Mouse (Mus musculus) cerebellum, adult 11 months (tissue): ENCODE results near the gene Ablim1.
A peak's percentile ranks its signal among the peaks of the same experiment; 100 is the strongest.

Source experiments
- DNase-seq: peaks from one replicate; pipeline ENCODE4 v3.0.0; 2022

Gene Ablim1

DNA sequence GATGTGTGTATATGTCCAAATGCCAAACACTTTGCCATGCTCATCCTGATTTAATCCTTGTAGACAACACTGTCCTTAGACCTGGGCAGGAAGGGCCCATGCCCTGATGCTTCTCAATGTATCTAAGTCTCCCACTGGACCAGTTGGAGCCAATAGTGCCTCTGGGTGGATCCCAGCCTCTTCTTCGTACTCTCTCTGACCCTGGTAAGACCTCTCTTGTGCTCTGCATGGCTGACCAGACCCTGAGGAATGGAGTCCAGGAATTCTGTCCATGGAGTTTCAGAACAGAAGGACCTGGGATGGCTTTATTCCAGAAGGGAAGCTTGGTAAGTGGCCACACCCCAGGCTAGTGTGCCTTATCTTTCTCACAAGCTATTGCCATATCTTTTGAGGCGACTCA, 102.3 kb downstream of the Ablim1 start:
- DNase-seq, result no peak

DNA sequence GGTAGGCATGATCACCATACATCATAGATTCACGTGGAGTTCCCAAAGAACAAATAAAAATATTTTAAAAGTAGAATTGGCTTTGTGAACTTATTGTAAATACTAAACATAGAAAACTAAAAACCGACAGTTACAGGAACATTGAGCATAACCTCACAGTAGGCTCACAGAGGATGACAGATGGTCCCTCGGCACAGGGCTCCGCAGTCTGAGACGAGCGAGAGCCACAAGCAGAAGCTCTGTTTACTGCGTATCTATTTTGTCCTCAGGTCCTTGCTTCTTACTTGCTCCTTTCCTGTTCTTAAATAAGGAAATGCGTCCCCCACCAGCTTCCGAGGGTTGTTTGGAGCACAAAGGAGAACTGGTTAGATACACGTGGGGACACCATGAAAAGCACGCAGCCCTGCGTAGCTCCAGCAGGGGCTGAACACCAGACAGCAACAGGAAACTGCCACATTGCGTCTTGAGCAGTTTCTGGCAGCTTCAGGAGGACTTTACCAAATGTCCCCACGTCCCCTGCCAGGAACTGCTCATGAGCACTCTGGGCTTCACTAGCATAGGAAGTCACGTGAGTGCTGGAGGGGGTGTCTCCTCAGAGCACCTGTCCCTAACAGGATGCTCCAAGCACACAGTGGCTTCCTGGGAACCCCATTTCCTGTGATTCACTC, 103.1 kb downstream of the Ablim1 start:
- peak; percentile 93 for DNase-seq

DNA sequence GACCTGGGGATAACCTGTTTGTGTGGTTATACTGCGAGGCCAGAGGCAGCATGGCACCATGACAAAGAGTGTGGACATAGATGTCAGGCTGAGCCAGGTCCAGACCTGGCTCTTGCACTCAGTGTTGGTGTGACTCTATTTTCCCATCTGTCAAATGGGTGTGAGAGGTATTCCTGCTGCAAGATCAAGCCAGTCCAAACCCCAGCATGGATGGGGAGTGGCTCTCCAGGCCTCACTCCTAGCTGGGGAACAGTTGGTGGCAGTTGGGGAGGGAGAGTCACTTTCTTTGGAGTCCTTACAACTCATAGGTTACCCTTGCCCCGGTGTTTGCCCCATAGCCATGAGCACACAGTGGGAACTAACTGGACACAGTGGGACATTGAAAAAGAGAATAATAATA, 103.8 kb downstream of the Ablim1 start:
- DNase-seq, result no peak

DNA sequence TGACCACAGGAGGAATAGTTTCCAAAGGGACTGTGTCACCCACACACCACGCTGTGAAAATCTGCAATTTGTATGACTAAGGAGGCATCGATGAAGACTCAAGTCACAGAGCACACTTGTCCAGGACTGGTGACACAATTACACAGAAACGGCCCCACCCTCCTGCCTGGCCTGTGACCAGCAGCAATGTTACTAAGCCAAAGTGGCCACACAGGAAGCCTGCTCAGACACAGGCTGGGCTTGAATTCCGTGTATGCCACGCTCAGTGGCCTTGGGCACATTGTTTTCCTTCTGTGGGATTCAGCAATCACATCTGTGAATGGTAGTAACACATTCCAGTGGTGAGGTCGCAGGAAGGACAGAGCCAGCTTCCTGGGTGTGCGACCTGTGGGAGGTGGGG, 110.6 kb downstream of the Ablim1 start:
- no peak for DNase-seq

DNA sequence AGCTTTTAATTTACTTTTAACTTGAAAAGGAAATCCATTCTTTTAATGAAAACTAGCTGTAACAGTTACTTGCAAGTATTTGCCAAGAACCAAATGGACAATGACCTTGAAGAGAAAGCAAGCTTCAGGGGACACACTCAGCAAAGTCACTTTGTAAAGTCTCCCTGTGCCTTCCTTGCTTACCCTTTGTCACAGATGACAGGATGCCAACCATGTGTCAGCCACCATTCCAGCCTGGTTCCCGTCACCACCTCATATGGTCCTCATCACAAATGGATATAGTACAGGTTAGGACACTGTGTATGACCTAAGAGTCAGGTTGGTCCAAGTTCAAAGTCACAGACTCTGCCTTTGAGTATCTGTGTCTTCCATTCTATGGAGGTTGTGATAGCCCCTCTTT, 112.2 kb downstream of the Ablim1 start:
- DNase-seq, result no peak

DNA sequence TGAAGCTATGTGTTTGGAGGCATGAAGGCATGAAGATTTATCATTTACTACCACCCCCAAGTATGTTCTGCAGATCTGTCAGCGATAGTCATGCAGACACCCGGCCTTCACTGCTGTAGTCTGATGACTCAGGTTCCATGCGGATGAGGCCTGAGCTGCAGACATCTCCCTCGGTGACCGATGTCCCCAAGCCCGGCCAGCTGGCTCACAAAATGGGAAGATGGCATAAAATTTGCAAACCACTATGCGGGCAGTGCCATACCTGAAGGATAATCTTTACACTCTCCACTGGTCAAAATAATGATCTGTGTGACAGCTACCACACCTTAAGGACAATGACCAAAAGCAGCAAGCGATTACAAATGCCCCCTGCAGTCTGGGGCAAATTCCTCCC, 113.6 kb downstream of the Ablim1 start:
- no peak for DNase-seq

DNA sequence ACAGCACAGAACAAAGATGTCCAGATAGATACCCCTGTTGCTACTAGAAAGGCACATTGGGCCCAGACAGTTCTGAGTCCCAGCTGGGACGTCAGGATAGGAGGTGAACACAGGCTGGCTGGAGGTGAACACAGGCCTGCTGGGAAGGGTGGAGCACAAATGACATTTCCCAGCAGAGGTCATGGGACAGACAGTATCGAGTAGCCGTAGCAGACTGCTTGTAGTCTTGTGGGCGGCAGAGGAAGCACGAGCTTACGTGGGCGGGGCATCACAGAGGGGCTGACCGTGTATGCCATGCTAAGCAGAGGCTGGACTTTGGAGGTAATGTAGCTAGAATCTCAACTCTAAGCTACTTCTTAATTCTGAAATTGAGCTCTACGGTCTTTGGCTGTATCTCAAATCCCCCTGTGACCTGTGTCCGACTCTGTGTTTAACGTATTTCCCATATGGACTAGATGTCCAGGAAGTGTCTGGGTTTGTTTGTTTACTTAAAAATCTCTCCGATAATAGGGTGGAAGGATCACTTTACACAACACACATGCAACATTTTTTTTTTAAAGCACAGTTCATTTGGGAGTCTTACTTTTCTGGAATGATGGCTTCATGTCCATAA, 114.1 kb downstream of the Ablim1 start:
- DNase-seq, result no peak

DNA sequence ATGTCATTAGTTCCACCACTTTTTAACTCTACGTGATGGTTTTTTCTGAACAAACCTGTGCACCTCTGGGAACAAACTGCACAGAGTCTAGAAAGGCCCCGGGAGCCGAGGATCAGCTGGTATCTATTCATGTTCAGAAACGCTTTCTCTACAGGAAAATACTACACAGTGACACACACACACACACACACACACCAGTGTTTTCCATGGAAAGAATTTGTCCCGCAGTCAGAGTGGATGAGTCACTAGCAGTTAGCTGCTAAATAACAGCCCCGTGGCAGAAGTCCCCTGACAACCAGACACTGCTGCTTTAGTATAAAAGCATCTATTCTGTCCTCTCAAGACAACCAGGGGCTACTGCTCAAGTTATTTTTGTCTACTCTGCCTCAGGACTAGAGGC, 115.4 kb downstream of the Ablim1 start:
- DNase-seq, result no peak

DNA sequence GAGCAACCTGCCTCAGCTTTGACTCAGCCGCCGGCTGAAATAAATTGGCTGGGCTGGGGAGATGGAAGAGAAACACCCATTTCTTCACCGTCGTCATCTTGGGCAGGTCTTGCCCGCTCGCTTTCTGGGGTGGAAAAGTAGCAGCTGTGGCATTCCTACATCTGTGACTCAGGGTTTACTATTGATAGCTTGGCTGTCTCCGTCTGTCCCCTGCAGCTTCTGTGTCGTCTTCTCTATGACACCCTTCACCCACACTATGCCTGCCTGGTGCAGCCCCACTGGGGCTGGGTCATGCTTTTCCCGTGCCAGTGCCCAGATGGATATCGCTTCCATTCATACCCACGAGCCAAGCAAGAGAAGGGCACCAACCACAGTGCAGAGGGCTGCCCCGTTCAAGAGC, 116.2 kb downstream of the Ablim1 start:
- no peak for DNase-seq

DNA sequence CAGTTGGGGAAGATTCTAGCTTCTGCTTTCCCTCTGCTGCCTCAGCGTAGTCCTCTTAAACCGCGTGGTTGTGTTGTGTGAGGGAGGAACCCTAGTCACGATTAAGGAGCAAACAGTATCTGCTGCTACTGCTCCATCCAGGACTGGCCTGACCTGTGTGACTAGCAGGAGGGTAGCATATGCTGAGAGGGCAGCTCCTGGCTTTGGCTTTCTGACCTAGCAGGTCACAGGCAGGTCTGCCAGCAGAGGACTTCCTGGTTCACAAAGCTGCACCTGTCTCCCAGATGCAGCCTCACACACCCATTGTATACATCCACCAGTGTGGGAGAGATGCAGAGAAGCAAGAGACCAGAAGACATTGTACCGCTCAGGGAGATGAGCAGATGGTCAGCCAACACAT, 116.7 kb downstream of the Ablim1 start:
- no peak for DNase-seq

DNA sequence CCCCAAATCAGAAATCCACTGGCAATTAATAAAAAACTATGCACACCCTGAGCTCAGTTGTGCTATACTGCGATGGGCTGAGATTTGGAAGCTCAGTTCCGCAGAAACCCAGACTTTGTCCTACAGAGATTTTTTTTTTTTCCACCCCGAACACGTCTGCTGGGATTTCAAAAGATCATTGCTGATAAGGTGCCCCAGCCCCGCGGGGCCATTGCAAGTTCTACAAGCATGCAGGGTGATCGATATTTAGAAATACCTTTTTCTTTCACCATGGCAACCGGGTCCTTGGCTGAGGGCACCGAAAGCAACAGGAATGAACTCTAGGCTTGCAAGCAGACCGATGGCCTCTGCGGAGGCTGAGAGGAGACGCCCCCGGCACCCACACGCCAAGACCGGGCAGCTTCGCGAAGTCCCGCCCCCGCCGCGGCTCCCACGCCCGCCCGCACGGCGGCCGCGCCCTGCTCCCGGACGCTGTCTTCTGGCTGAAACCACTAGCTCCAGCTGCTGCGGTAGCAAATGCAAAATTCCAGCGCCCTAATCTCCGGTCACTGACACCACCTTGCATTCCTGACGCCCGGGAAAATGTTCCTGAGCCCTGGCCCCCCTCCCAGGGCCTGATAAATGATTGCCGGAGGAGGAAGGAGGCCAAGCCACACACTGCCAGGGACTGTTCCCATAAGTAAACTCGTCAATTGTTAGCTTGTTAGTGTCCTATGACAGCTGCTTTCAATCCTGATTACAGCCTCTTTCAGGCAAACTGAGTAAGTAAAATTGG, 117.5 kb downstream of the Ablim1 start:
- DNase-seq, result peak; percentile 70

DNA sequence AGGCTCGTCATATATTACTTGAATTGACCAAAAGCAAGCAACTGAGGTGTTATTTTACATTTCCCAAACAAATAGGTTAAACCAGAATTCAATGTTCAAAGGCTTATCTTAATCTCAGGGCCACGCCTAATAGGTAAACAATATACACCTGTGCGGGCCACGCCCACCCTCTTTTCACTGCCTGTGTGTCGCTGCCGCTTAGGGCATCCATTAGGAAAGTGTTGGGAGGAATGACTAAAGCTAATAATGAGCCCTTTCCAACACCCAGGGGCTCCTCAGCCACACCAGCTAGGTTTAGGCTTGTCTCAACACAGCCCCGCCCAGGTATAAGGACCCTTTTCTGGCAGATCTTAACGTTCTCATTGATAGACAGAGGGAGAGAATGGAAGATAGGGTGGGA, 118.1 kb downstream of the Ablim1 start:
- no peak for DNase-seq

DNA sequence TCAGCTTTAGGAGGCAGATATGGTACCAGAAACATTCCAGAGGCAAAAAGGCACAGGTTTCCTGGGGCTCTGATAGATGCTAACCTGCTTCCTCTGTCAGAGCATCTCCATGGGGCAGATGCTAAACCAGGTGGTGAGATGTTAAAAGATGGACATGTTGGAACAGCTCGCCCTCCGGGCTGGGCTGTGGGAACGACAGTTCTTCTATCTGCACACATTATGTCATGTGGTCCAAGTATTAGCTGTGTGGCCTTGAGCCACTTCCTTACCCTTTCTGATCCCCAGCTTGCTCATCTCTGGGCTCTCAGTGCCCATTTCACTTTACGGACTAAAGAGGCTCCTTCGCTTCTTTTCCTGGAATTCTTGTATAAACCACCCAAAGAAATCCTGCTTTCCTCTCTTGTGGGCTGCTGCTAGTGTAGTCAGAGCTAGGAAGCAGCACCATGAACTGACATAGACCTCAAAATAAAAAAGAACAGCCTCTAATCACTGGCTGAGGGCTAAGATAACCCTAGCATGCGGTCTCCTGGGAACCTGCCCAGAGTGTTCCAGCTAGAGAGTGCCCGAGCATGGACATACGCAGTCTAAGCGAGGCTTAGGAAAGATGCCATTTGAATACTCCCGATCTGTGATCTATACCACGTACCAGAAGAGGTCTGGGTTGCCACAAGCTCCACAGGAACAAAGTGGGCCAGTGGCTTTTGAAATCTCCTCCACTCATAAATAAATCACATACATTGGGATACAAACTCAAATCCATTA, 119.4 kb downstream of the Ablim1 start:
- DNase-seq, result peak; percentile 44

DNA sequence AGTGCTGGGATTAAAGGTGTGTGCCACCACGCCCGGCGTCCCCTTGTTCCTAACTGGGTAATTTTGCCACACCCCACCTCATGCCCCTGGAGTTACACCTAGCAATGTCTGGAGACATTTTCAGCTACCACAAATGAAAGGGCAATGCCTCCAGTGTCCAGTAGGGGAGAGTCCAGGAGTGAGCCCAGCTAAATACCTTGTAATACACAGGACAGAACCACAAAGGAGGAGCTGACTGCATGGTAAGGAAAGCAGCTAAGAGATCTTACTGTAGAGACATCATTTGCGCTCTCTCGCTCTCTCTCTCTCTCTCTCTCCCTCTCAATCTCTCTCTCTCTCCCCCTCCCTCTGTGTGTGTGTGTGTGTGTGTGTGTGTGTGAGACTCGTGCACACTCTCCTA, 120.8 kb downstream of the Ablim1 start:
- peak; percentile 73 for DNase-seq

DNA sequence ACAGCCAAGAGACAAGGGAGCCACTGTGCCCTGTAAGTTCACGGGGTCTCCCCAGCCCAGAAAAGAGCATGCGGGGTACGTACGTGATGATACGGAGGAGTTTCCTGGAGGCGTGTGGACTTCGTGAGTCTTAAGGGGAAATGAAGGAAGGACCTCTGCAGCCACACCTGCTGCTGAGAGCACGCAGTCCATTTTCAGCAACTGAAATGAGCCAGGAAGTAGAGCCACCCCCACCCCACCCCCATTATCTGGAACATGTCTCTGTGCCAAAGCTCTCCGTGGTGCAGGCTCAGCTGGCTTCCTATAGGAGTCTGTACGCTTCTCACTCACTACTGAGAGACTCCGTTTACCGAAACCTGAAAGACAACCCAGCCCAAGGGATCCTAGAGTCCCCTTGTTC, 121.3 kb downstream of the Ablim1 start:
- DNase-seq, result no peak

DNA sequence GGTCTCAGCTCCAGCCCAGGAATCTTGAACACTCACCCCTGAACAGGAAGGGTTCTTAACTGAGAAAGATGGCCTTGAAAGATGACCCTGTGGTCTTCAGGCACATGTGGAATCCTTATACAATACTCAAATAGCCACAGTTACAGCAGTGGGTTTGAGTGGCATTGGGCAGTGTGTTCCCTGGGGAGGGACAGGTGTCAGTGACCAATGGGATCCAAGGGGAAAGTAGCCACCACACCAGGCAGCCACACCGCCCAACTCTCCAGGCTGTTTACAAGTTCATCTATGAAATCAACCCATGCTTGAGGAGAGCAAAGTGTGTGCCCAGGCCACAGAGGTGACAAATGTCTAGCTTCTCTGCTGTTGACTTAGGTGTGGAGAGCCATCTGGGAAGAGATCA, 123.6 kb downstream of the Ablim1 start:
- no peak for DNase-seq

DNA sequence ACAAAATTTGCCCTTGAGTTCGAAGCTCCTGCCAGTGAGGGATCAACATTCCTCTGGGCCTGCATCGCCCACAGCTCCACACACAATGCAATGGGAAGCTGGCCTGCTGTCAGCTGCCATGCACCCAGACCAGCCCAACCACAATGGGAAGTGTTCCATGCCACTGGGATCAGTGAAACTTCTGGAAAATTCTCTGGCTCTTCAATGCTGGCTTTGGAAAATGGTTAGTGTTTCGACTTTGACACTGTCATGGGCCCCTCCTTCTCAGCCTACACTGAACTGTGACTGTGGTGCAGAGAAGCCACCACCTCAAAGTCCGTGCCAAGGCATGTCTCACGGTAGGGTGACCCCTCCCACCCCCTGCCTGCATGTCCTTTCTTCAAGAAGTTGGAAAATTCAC, 125.3 kb downstream of the Ablim1 start:
- DNase-seq, result no peak

DNA sequence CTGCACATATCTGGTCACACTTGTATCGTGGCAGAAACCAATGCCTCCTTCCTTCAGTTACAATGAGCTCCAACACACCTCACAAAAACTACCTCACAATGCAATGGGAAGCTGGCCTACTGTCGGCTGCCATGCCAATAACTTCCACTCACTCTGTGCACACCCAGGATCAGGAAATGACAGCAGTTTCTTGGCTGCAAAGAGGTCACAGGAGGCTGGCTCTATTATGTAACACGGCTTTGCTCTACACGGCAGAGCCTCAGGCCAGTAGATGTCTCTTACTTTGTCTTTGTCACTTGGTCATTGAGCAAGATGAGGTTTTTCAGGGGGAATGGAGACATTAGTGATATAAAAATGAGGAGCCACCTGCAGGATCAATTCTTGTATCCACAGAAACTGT, 126.2 kb downstream of the Ablim1 start:
- no peak for DNase-seq

DNA sequence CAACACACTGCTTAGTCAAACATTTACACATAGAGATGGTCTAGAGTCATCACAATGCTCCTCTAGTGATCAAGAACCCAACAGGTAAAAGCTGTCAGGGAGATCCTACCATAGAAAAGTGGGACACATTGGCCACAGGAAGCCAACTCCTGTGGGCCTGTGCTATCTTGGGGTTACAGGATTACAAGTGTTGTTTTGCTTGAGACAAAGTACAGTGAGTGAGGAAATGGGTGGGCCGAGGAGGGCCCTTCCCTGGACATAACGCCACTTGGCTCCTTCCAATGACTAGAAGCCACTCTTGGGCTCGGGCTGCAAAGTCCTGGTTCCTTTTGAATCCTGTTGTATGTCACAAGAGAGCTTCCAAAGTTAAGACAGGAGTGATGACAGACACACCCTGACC, 129.7 kb downstream of the Ablim1 start:
- no peak for DNase-seq

DNA sequence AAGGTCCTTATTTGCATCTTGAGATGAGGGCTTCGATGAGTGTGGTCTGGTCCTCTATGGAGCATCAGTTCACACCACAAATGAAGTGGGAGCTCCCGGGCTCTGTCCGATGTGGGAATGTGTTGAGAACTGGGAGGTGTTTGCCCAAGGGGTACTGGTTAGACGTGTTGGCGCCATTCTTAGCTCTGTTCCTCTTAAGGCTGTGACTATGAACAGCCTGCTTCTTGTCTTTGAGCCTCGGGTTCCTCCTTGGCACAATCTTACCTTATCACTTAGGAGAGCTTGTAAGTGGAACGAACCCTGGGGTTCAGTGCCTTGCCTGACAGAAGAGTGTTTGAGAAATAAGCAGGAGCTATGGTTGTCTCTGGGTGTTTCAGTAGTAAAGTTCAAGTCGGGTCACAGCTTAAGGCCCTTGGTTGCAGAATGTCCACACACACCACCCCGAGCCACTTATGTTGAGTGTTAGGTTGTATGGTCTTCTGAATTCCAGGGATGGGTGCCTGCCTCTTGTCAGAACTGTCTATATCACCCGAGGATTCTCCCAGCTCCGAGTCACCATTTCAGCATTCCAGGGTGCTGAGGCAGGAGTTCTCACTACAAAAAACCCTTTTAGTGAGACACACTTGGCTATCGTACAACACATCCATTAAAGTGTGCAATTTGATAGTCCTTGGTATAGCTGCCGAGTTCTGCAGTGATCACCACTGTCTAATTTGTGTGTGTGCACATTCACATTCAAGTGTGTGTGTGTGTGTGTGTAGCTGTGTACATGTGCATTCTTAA, 131.6 kb downstream of the Ablim1 start:
- no peak for DNase-seq

DNA sequence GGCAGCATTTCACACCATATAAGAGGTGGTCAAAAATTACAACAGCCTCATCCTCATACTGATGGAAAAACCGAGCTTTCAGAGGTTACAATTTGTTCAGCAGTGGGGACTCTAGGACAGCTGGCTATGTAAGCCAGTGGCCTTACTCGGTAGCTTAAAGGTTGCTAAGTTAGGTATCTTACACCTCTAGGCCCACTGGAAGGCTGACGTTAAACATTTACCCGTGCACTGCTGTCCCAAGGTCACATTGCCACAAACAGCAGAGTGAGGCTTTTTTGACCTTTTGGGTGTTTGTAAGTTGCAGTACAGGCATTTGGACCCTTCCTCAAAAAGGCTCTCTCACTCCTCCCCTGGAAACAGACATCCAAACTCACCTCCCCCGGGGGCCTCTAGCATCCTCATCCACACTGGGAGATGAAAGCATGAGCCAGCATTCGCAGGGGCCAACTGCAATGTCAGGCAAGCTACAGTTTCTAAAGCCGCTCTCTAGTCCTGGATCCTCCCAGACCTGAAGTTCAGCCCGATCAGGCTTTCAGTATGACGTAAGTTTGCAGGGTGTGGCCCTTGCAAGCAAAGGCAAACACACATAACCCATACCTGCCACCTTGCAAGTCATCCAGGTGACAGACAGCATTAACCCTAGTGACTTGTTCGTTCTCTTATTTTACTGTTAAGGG, 132.7 kb downstream of the Ablim1 start:
- no peak for DNase-seq

DNA sequence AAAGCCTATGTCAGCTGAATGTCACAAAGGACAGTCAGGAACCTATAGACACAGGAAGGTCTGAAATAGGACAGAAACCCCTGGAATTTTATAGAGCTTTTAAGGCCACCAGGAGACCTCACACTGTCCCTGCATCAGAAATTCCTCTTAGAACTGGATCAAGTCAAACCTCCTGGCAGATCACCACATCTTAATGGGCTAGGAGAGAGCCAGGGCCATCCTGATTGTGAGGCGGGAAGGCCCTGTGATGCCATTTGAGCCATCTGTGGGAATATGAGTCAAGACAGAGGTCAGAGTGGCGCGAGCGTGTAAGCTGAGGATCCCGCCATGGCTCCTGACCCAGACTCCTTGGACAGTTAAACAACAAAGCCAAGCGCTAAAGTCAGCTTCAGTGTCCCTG, 133.4 kb downstream of the Ablim1 start:
- peak; percentile 49 for DNase-seq
